Mouse (Mus musculus): Measurements from ENCODE around the gene Cntln. TPM values are rescaled to one million over a fixed set of nuclear protein-coding genes. Genes with fewer than 3 reads are reported as not detected.

The Cntln gene
- polyA plus RNA-seq, 1 experiment from 2014 or later, result 11.6 TPM

DNA sequence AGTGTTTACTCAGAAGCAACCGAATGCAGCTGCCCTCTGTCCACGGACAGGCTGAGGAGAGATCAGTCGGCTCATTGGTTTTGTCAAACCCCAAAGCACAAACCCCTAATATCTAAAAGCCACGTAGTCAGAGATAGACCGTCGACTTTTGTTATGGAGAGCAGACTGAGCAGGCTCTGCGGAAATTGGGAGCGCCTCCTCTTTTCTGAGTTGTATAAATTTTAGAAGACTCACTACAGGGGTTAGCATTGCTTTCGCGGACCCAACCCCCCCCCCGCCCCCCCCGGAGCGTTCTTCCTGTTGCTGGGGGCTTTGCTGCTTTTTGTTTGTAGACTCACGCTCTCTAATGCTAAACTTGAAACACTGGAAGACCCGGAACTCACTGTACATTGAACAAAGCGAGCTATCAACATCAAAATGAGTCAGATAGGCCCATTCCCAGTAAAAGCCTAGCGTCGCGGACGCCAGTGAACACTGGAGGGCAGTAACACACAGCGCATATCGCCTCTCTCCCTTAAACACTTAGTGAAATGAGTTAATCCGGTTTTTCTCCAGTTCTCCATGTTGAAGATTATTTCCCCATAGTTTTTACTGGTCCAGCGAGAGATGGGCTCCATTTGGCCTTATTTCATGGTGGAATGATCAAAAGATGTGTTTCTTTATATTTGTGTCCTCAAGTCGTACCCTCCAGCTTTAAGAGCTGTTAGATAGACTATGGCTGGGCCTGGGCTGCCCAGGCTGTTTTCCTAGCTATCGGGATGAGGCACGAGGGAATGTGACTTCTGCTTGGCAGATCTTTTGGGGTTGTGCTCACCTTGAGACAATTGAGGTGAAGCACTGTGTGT, 278.6 kb downstream of the Cntln start:
- no peak for ATAC-seq (ENCODE audit: insufficient number of reproducible peaks, low FRiP score, low TSS enrichment, low read depth)
- no peak overlapping the region for H3K9ac ChIP-seq
- 27% methylated on average over 27 of the region's 27 CpGs for WGBS

GRCm38 (mm10) chr4:85163313-85163615, 279.2 kb downstream of the Cntln start:
- Histone ChIP-seq H3K4me3 (replicated peaks) (no peak overlapping the region), H3K9me3 (replicated peaks) (no peaks in the 10 kb centered on the region), H3K27ac (replicated peaks) (no peak overlapping the region), H3K4me1 (no peaks in the 10 kb centered on the region), H3K4me2 (replicated peaks) (no peak overlapping the region), H3K27me3 (no peaks in the 10 kb centered on the region), H3K36me3 (no peaks in the 10 kb centered on the region), H3K9ac (no peak overlapping the region)
- ATAC-seq (ENCODE audit: insufficient number of reproducible peaks, low FRiP score, low TSS enrichment, low read depth), result no peak
- WGBS, result 86% methylated on average over 2 of the region's 2 CpGs

More for the DNA sequence above, 278.6 kb downstream of the Cntln start:
- no peaks in the 10 kb centered on the region for H3K4me1 ChIP-seq
- no peaks in the 10 kb centered on the region for H3K27me3 ChIP-seq
- H3K4me2 ChIP-seq (replicated peaks), result 0 out of 2 replicates have a peak overlapping the region, but pooled peaks have one; percentile 17
- H3K36me3 ChIP-seq, result no peaks in the 10 kb centered on the region
- H3K9me3 ChIP-seq (replicated peaks), result no peaks in the 10 kb centered on the region
- H3K4me3 ChIP-seq (replicated peaks), result no peak overlapping the region
- H3K27ac ChIP-seq (replicated peaks), result no peak overlapping the region

DNA sequence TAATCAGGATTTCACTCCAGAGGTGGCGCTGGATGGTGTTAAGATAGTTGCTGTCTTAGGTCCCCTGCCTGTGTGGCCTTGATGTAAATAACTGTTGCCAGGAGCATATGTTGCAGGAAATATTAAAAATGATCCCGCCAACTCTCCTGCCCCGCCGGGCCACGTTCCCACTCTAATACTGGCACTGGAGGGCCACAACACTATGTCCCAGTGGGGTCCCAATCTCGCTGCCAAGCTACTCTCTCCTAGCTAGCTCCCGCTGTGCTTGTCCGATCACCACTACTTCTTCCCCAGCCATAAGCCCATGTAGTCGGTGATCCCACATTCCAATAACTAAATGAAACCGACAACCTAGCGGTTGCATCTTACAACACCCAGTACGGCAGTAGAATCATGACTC, 283.9 kb downstream of the Cntln start:
- WGBS, result 91% methylated on average over 12 of the region's 12 CpGs
- Histone ChIP-seq H3K9me3 (replicated peaks) (no peaks in the 10 kb centered on the region), H3K27ac (replicated peaks) (no peak overlapping the region), H3K36me3 (no peaks in the 10 kb centered on the region), H3K9ac (no peak overlapping the region), H3K27me3 (no peaks in the 10 kb centered on the region), H3K4me1 (no peaks in the 10 kb centered on the region), H3K4me2 (replicated peaks) (no peak overlapping the region), H3K4me3 (replicated peaks) (no peak overlapping the region)
- no peak for ATAC-seq (ENCODE audit: insufficient number of reproducible peaks, low FRiP score, low TSS enrichment, low read depth)

DNA sequence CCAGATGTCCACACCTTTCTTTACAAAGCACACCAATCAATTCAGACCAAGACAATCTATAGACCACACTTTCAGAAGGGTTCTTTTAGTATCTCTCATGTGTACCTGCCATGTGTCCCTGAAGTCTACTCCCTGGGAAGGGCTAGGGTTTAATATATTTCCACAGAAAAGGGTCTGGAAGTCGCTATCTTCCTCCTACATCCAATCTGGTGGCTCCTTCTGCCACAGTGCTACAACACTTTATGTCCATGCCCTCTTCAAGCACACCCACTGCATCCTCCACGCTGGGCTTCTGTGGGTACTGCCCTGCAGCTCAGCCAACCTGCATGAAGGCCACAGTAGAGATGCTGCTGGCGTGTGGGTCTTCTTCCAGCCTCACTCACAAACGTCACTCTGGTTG, 291.4 kb downstream of the Cntln start:
- 77% methylated on average over 4 of the region's 4 CpGs for WGBS
- ATAC-seq (ENCODE audit: insufficient number of reproducible peaks, low FRiP score, low TSS enrichment, low read depth), result no peak
- Histone ChIP-seq H3K27ac (replicated peaks) (no peak overlapping the region), H3K4me2 (replicated peaks) (no peak overlapping the region), H3K4me3 (replicated peaks) (no peak overlapping the region), H3K9ac (no peak overlapping the region), H3K27me3 (no peaks in the 10 kb centered on the region), H3K9me3 (replicated peaks) (no peaks in the 10 kb centered on the region), H3K4me1 (no peaks in the 10 kb centered on the region), H3K36me3 (no peaks in the 10 kb centered on the region)

- H3K4me2 ChIP-seq (replicated peaks), result no peak overlapping the region
- no peaks in the 10 kb centered on the region for H3K9me3 ChIP-seq (replicated peaks)
- no peaks in the 10 kb centered on the region for H3K36me3 ChIP-seq
- WGBS, result 71% methylated on average over 9 of the region's 9 CpGs
- H3K27me3 ChIP-seq, result no peaks in the 10 kb centered on the region
- no peak overlapping the region for H3K4me3 ChIP-seq (replicated peaks)
- no peaks in the 10 kb centered on the region for H3K4me1 ChIP-seq
- no peak overlapping the region for H3K9ac ChIP-seq
- no peak overlapping the region for H3K27ac ChIP-seq (replicated peaks)
- ATAC-seq (ENCODE audit: insufficient number of reproducible peaks, low FRiP score, low TSS enrichment, low read depth), result no peak
These were observed 294.4 kb downstream of the Cntln start for GRCm38 (mm10) chr4:85178394-85179051.

Other genes starting within 250 kb of the Cntln start
- gene Bnc2, start 209.0 kb upstream of the Cntln start, polyA plus RNA-seq (2015; fragmentation: Nextera tagmentation; extraction: Ambion mirVana), result 15.8 and 17.3 TPM in 2 replicates